Mouse (Mus musculus): ENCODE measurements around the gene Pdcd1.

- TF ChIP-seq ZC3H11A (IDR thresholded peaks at IDR 0.05; ENCODE audit: borderline replicate concordance, low read depth, low read length) (no peak), MAFK (IDR thresholded peaks at IDR 0.05; ENCODE audit: insufficient read depth, low read depth, low read length) (no peak)
Observed at GRCm38 (mm10) chr1:94078314-94078713, 26.0 kb upstream of the Pdcd1 start.
